Mouse (Mus musculus): ENCODE results near the gene Cnbd2.

- TF ChIP-seq CTCF (IDR thresholded peaks at IDR 0.05; ENCODE audit: low read depth, low read length) (no peak), POLR2A (IDR thresholded peaks at IDR 0.05; ENCODE audit: borderline replicate concordance, low read depth, low read length) (no peak)
Measured at GRCm38 (mm10) chr2:156310455-156310854, 1.6 kb upstream of the Cnbd2 start.

Data from bone marrow macrophage, adult 2 months (primary cell).